Mouse (Mus musculus) cerebellum, postnatal 14 days (tissue): Measurements from ENCODE around the gene Cdhr2.

Source experiments
- DNase-seq, 2 experiments: peaks; one replicate each; pipeline ENCODE4 v3.0.0; 2021; ENCODE audit warnings: mixed read lengths in 2 of 2

Gene Cdhr2

DNA sequence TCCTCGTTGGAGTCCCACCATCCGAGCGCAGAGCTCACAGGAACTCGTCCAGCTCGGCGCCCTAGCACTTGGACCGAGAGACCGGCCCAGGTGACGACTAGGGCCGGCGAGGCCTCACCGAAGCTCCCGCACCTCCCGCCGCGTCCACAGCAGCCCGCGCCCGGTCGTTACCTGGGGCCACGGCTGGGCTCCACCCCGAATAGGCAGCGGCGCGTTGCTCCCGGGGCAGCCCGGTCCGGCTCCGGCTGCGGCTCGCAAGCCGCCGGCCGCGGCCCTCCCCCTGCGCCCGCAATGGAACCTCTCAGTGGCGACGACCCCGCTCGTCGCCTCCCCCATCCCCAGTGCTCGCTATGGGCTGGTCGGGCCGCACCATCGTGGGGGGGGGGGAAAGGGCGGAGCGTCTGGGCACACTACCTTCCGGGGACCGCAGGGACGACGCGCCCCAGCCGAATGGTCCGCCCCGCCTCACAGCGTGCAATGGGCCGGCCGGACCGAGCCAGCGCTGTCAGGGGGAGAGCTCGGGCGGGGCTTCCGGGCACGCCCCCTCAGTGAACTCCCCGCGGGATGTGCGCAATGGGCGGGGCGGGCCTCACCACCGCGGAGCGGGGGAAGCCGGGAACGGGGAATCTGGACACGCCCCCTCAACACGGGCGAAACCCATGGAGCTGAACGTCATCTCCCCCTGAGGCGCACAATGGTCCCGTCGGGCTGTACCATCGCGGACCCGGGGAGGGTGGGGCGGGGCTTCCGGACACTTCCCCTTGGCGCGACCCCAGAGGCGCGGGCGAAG is 7.5 kb upstream of the Cdhr2 start, which contains the start of gene Rnf44:
Gene Rnf44, minus strand, starts transcription at position 350 of the 790 bp plus-strand sequence.
- peak; percentile 99 for DNase-seq

- no peak for DNase-seq
Observed at GRCm38 (mm10) chr13:54694348-54695060, 6.8 kb upstream of the Cdhr2 start.

DNA sequence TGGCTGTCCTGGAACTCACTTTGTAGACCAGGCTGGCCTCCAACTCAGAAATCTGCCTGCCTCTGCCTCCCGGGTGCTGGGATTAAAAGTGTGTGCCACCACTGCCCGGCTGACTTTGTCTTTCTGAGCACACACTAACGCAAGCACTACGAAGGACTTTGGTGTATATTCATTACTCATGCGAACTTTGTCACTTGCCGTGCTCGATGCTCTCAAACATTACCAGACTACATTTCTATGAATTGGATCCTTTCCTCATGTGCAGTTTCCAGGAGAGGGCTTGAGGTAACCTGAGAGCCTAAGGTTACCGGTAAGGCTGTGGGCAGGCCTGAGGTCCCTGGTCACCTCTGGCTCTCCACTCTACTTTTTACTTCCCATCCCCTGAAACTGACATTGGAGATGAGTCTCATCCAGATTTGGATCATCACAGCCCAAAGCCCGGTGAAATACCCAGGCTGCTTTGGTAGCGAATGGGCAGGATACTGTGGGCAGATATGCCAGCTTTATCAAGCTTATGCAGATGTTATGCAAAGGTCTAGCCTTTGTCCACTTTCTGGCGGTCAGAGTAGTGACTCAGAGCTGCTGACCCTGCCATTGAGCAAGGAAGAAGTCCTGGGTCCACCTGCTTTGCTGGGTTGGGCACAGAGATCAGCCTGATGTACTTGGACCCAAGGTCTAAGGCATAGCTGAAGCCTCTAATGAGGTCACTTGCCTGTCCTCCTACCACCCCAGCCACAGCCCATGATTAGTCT is 5.6 kb upstream of the Cdhr2 start:
- DNase-seq: no peak

DNA sequence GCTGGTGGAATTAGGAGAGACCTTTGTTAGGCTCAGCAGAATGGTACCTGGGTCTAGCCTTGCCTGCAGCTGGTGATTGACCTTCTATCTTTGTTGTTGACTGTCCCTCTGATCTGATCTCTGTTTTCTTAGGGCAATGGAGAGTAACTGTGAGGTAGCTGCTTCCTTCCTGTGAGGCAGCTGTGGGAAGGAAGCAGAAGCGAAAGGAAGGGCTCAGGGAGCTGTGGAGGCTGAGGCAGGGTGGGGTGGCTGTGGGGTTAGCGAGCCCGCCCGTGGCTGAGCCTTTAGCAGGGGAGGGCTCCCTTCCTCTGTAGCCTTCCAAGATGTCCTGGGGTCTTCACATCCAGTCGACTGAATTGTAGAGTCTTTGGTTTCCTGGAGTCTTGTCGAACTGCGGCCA is 1.2 kb downstream of the Cdhr2 start:
- DNase-seq: no peak

DNA sequence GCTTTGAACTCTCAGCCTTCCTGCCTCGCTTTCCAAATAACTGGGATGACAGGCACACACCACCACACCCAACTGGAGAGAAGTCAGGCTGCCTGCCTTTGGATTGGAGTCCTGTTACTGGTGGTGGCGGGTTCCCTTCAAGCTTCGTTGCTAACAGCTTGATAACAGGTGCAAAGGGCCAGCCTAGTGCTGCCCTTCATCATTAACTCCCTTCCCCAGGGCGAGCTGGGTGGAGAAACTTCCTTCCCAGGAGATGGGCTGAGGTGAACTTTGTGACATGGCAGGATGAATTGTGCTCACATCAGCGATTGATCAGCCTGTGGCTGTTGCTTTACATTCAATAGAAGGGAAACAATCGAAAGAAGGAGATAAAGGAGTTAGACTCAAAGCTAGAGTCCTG is 3.6 kb downstream of the Cdhr2 start:
- DNase-seq: no peak

- DNase-seq: no peak
Observed at GRCm38 (mm10) chr13:54710866-54711265, 9.6 kb downstream of the Cdhr2 start.

GRCm38 (mm10) chr13:54714393-54714792 is 13.1 kb downstream of the Cdhr2 start:
- peak in 1 of 2 experiments; percentile 62 for DNase-seq

DNA sequence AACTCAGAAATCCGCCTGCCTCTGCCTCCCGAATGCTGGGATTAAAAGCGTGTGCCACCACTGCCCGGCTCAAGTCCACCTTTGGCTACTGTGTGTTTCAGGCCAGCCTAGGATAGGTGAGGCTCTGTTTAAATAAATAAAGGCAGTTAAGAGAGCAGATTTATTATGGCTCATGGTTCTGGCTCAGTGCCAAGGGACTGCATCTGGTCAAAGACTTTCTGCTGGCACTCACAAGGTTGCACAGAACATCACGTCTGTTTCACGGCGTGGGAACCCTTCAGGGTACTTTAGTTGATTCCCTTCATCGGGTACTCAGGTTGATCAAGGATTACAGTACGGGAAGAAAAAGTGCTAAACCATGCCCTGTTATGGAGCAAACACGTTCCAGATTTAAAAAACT is 13.7 kb downstream of the Cdhr2 start:
- peak in 1 of 2 experiments; percentile 58 for DNase-seq

DNA sequence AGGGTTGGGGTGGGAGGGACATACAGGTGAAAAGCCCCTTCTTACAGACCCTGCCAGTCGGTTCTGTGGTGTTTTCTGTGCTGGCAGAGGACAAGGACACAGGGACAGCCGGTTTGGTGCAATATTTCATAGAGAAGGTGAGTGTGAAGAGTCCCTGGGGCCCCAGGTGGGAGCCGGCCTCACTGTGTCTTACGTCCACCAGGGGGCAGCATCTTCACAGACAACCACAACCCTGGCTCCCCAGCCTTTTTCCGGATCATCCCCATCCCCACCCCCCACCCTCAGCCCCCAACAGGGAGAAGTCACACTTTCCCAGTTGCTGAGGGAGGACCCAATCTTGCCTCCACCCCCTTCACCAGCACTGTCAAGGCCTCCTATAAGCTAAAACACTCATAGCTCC is 15.7 kb downstream of the Cdhr2 start:
- DNase-seq: peak; percentile 85

- DNase-seq: peak in 1 of 2 experiments; percentile 41
Observed at GRCm38 (mm10) chr13:54723143-54723542, 21.9 kb downstream of the Cdhr2 start.

GRCm38 (mm10) chr13:54726131-54726530 is 24.9 kb downstream of the Cdhr2 start:
- DNase-seq: peak in 1 of 2 experiments; percentile 35

- no peak for DNase-seq
Observed at GRCm38 (mm10) chr13:54736931-54737330, 35.7 kb downstream of the Cdhr2 start.

- DNase-seq: peak in 1 of 2 experiments; percentile 51
Observed at GRCm38 (mm10) chr13:54737488-54738212, 36.4 kb downstream of the Cdhr2 start.

- peak; percentile 66 to 80 for DNase-seq
Observed at GRCm38 (mm10) chr13:54738213-54738601, 36.9 kb downstream of the Cdhr2 start.

GRCm38 (mm10) chr13:54746110-54746509 is 44.8 kb downstream of the Cdhr2 start:
- peak; percentile 33 to 45 for DNase-seq

- DNase-seq: peak; percentile 81 to 83
Observed at GRCm38 (mm10) chr13:54746896-54747295, 45.6 kb downstream of the Cdhr2 start.

DNA sequence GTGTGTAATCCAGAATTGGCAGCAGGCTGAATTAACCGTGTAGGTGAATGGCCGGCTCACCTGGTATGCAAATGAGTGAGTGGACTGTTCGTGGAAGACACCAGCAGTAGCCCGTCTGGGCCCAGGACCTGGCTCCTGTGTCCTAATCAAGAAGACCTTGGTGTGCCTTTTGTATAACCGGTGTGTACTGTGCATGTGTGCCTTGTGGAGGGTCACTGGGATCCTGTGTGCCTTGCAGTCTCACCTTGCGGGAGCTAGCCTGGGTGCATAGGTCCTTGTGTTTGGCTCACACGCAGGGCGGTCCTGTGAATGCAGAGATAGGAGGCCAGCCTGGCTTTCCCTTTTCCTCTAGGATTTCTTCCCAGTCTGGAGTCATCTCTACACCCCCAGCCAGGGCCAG is 46.9 kb downstream of the Cdhr2 start:
- peak; percentile 36 to 41 for DNase-seq

DNA sequence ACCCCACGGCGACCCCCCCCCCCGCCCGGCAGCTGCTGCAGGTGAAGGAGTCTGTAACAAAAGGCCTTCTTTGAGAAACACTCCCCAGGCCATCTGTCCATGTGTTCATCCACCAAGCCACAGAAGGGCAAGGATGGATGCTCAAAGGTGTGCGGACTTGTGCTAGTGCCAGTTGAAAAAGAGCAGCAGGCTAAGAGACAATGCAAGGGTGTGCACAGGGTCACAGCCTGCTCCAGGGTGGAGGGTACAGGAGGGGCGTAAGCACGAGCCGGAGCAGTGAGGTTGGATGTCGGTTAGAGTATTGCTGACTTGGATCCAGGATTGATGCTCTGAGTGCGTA is 47.4 kb downstream of the Cdhr2 start:
- no peak for DNase-seq

- DNase-seq: peak; percentile 83 to 90
Observed at GRCm38 (mm10) chr13:54749061-54749863, 48.0 kb downstream of the Cdhr2 start.

- peak; percentile 77 to 80 for DNase-seq
Observed at GRCm38 (mm10) chr13:54749864-54750411, 48.7 kb downstream of the Cdhr2 start, which contains the start of gene Gprin1. Gene Gprin1 (minus strand): TSS chr13:54749874.

GRCm38 (mm10) chr13:54750699-54751098 is 49.4 kb downstream of the Cdhr2 start:
- no peak for DNase-seq
